ENCODE assay signal across 8 mouse cellular contexts in genomic region chr10:57485908-57486541, GRCm38 (mm10). TPM values are rescaled to one million over a fixed set of nuclear protein-coding genes. Genes with fewer than 3 reads are reported as not detected.
A peak's percentile ranks its signal among the peaks of the same experiment; 100 is the strongest.
DNase-seq lines count a peak whose midpoint lies in the region; ATAC-seq and TF ChIP-seq lines count a peak whose summit lies in the region.

TSS of gene Hsf2 (plus strand) at chr10:57486385.

- H3K4me3 ChIP-seq in embryonic facial prominence, embryonic 14.5 days (ENCODE audit: low read depth, low read length): peak within 1 kb of the TSS; percentile 88
- peak within 1 kb of the TSS; percentile 90 for H3K4me3 ChIP-seq in heart, adult 2 months
- peak within 1 kb of the TSS; percentile 91 for H3K4me3 ChIP-seq in limb, embryonic 13.5 days
- H3K4me3 ChIP-seq in midbrain, embryonic 16.5 days (ENCODE audit: low read depth, low read length): peak within 1 kb of the TSS; percentile 94

- intact Hi-C loops in heart, adult 2 months (cut with DNase I): loop anchor here (2.0 to 10.0 kb wide), 3 partner anchors 47 to 1251 kb away; partner anchors contain the start of genes Serinc1 and Smpdl3a

- DNase-seq in 3T3-L1 (ENCODE audit: low read depth, low spot score): peak; percentile 94
- peak; percentile 90 to 91 for DNase-seq in adrenal gland, postnatal 4 days (ENCODE audit: low spot score in 2 of 2)
- DNase-seq in embryonic facial prominence, embryonic 14.5 days (ENCODE audit: low spot score): peak; percentile 99
- DNase-seq in heart, adult 2 months: peak; percentile 96 to 98
- DNase-seq in kidney, adult 8-10 months: peak; percentile 96 to 97
- DNase-seq in spleen, postnatal 10 days (ENCODE audit: low spot score in 2 of 2): peak; percentile 65 to 90

- TF ChIP-seq EP300 in heart, adult 2 months (IDR thresholded peaks at IDR 0.05; ENCODE audit: insufficient read depth, low read depth, low read length): no peak

- H3K36me3 ChIP-seq in embryonic facial prominence, embryonic 14.5 days (ENCODE audit: control insufficient read depth, insufficient read depth, low read length): no peaks in the 10 kb centered on the region
- peaks cover 3% of the 10 kb centered on the region; the same call in 1 of the 2 replicates for H3K36me3 ChIP-seq in heart, adult 2 months (ENCODE audit: control insufficient read depth, insufficient read depth, low read length)
- H3K36me3 ChIP-seq in limb, embryonic 13.5 days: peaks cover 3% of the 10 kb centered on the region; the same call in 1 of the 2 replicates
- no peaks in the 10 kb centered on the region for H3K36me3 ChIP-seq in midbrain, embryonic 16.5 days (ENCODE audit: control insufficient read depth, insufficient read depth, low read length)

- ATAC-seq in embryonic facial prominence, embryonic 14.5 days (ENCODE audit: low read depth): peak; percentile 100
- ATAC-seq in limb, embryonic 13.5 days (ENCODE audit: low FRiP score, low read depth): peak; percentile 100
- peak; percentile 100 for ATAC-seq in midbrain, embryonic 16.5 days

- no peak for TF ChIP-seq CTCF in heart, adult 2 months (IDR thresholded peaks at IDR 0.05)

- no peaks in the 10 kb centered on the region for H3K9me3 ChIP-seq in embryonic facial prominence, embryonic 14.5 days (ENCODE audit: control insufficient read depth, low read length)
- no peaks in the 10 kb centered on the region for H3K9me3 ChIP-seq in limb, embryonic 13.5 days
- H3K9me3 ChIP-seq in midbrain, embryonic 16.5 days (replicated peaks; ENCODE audit: control insufficient read depth, low read length, poor library complexity, severe bottlenecking): no peaks in the 10 kb centered on the region

- H3K4me1 ChIP-seq in embryonic facial prominence, embryonic 14.5 days (ENCODE audit: control insufficient read depth, insufficient read depth, low read length): peaks cover 3% of the 10 kb centered on the region; the same call in 1 of the 2 replicates
- H3K4me1 ChIP-seq in heart, adult 2 months (ENCODE audit: control insufficient read depth, insufficient read depth, low read length): peaks cover 3% of the 10 kb centered on the region; the same call in 1 of the 2 replicates
- H3K4me1 ChIP-seq in limb, embryonic 13.5 days: peaks cover 14% of the 10 kb centered on the region
- H3K4me1 ChIP-seq in midbrain, embryonic 16.5 days (ENCODE audit: control insufficient read depth, insufficient read depth, low read length): peaks cover 23% of the 10 kb centered on the region

- no peak for TF ChIP-seq POLR2A in heart, adult 2 months (IDR thresholded peaks at IDR 0.05; ENCODE audit: insufficient read depth, low read depth, low read length)

- H3K79me2 ChIP-seq in heart, adult 2 months (replicated peaks; ENCODE audit: control insufficient read depth, insufficient read depth, low read length): no peaks in the 10 kb centered on the region

- peak within 1 kb of the TSS; percentile 96 for H3K27ac ChIP-seq in embryonic facial prominence, embryonic 14.5 days (replicated peaks; ENCODE audit: low read depth, low read length)
- H3K27ac ChIP-seq in heart, adult 2 months: peak within 1 kb of the TSS; percentile 79
- H3K27ac ChIP-seq in limb, embryonic 13.5 days: peak within 1 kb of the TSS; percentile 98
- H3K27ac ChIP-seq in midbrain, embryonic 16.5 days (ENCODE audit: low read length): peak within 1 kb of the TSS; percentile 97

- 9% methylated on average over 6 of the region's 52 CpGs for WGBS in embryonic facial prominence, embryonic 14.5 days
- under 1% methylated on average over 52 of the region's 52 CpGs for WGBS in heart, adult 2 months
- under 1% methylated on average over 52 of the region's 52 CpGs for WGBS in limb, embryonic 13.5 days
- under 1% methylated on average over 49 of the region's 52 CpGs for WGBS in midbrain, embryonic 16.5 days

- peak within 1 kb of the TSS; percentile 96 for H3K9ac ChIP-seq in embryonic facial prominence, embryonic 14.5 days (ENCODE audit: low read depth, low read length)
- H3K9ac ChIP-seq in heart, adult 2 months (ENCODE audit: low read depth, low read length): peak within 1 kb of the TSS; percentile 86
- peak within 1 kb of the TSS; percentile 97 for H3K9ac ChIP-seq in limb, embryonic 13.5 days
- H3K9ac ChIP-seq in midbrain, embryonic 16.5 days (ENCODE audit: low read depth, low read length): peak within 1 kb of the TSS; percentile 98

- H3K4me2 ChIP-seq in embryonic facial prominence, embryonic 14.5 days (ENCODE audit: low read depth, low read length): peak within 1 kb of the TSS; percentile 73
- peak within 1 kb of the TSS; percentile 68 for H3K4me2 ChIP-seq in limb, embryonic 13.5 days (replicated peaks)
- H3K4me2 ChIP-seq in midbrain, embryonic 16.5 days (ENCODE audit: low read length): peak within 1 kb of the TSS; percentile 55

- no peaks in the 10 kb centered on the region for H3K27me3 ChIP-seq in embryonic facial prominence, embryonic 14.5 days (replicated peaks; ENCODE audit: control insufficient read depth, insufficient read depth, low read length)
- no peaks in the 10 kb centered on the region for H3K27me3 ChIP-seq in heart, adult 2 months (ENCODE audit: control insufficient read depth, insufficient read depth, low read length)
- no peaks in the 10 kb centered on the region for H3K27me3 ChIP-seq in limb, embryonic 13.5 days
- H3K27me3 ChIP-seq in midbrain, embryonic 16.5 days (ENCODE audit: control insufficient read depth, insufficient read depth, low read depth, low read length): no peaks in the 10 kb centered on the region

RNA-seq across cellular contexts. Expression of gene Hsf2, which starts in this region (rescaled TPM):
- total RNA-seq in adrenal gland, postnatal 4 days (2021): 10 to 100 TPM; 22.2 to 22.4 TPM
- 27.4 and 27.5 TPM in 2 replicates for polyA plus RNA-seq in embryonic facial prominence, embryonic 14.5 days (2014; fragmentation: Nextera tagmentation; extraction: Ambion mirVana)
- total RNA-seq in heart, adult 2 months (2021): 10 to 100 TPM; 13.4 to 15.6 TPM
- 4.4 and 11.9 TPM in 2 replicates for polyA plus RNA-seq in heart, adult 2 months (2012; rRNA removed)
- 45.8 and 50.1 TPM in 2 replicates for polyA plus RNA-seq in limb, embryonic 13.5 days (2015; fragmentation: Nextera tagmentation; extraction: Ambion mirVana)
- 54.2 and 60.7 TPM in 2 replicates for polyA plus RNA-seq in midbrain, embryonic 16.5 days (2015; fragmentation: Nextera tagmentation; extraction: Ambion mirVana)

Comparison
In these comparisons a context has a peak if more than half of its experiments do, and no peak if none do; other contexts are left out.
1. Peak in every context shown above with its lines: DNase-seq, ATAC-seq, H3K4me3 ChIP-seq and H3K27ac ChIP-seq.